Mouse (Mus musculus) megakaryocyte progenitor cell, adult 5-6 weeks (primary cell): ENCODE data around the gene Rnf212. TPM values are rescaled to one million over a fixed set of nuclear protein-coding genes. Genes with fewer than 3 reads are reported as not detected.

Source experiments
- ATAC-seq: replicated peaks from 2 replicates; pipeline ENCODE4 v1.8.0; 2016; ENCODE audit warnings: mild to moderate bottlenecking, moderate TSS enrichment, inconsistent platforms; ENCODE audit not compliant: poor library complexity
- total RNA-seq, 2 experiments: library from RNA; stranded (forward) in 1 of 2; stranded (reverse) in 1 of 2; fragments of 157-497, 149-512 nt in 1 of 2; fragments of 200-1000 nt in 1 of 2; gene quantifications; 2 replicates each; pipeline versions ENCODE4 v1.2.3 to v1.2.4; 2015 to 2017

The Rnf212 gene
- total RNA-seq, 2 experiments from 2014 or later: 0.79 TPM; not detected in 1

- no peak for ATAC-seq
Observed at GRCm38 (mm10) chr5:108713691-108714090, 61.1 kb downstream of the Rnf212 start.

- no peak for ATAC-seq
Observed at GRCm38 (mm10) chr5:108713096-108713495, 61.7 kb downstream of the Rnf212 start.

- ATAC-seq: no peak
Observed at GRCm38 (mm10) chr5:108711968-108712367, 62.8 kb downstream of the Rnf212 start.

- no peak for ATAC-seq
Observed at GRCm38 (mm10) chr5:108708981-108709731, 65.6 kb downstream of the Rnf212 start.

- no peak for ATAC-seq
Observed at GRCm38 (mm10) chr5:108708419-108708818, 66.4 kb downstream of the Rnf212 start.

GRCm38 (mm10) chr5:108707758-108708157, 67.0 kb downstream of the Rnf212 start:
- ATAC-seq: peak; percentile 62

- no peak for ATAC-seq
Observed at GRCm38 (mm10) chr5:108703754-108704626, 70.8 kb downstream of the Rnf212 start.

- no peak for ATAC-seq
Observed at GRCm38 (mm10) chr5:108701341-108702021, 73.3 kb downstream of the Rnf212 start.

GRCm38 (mm10) chr5:108700346-108700745, 74.4 kb downstream of the Rnf212 start:
- ATAC-seq: no peak

GRCm38 (mm10) chr5:108697341-108697753, 77.4 kb downstream of the Rnf212 start:
- no peak for ATAC-seq

GRCm38 (mm10) chr5:108696542-108696941, 78.2 kb downstream of the Rnf212 start:
- ATAC-seq: no peak

GRCm38 (mm10) chr5:108695861-108696260, 78.9 kb downstream of the Rnf212 start:
- ATAC-seq: no peak

GRCm38 (mm10) chr5:108694352-108695261, 80.2 kb downstream of the Rnf212 start:
- ATAC-seq: peak; percentile 45

- ATAC-seq: peak; percentile 77
Observed at GRCm38 (mm10) chr5:108693872-108694288, 80.9 kb downstream of the Rnf212 start.

- peak; percentile 41 for ATAC-seq
Observed at GRCm38 (mm10) chr5:108692271-108692670, 82.5 kb downstream of the Rnf212 start, which contains the start of gene Fgfrl1. TSS of gene Fgfrl1 (plus strand) at chr5:108692382.

GRCm38 (mm10) chr5:108691152-108691551, 83.6 kb downstream of the Rnf212 start:
- peak; percentile 37 for ATAC-seq

GRCm38 (mm10) chr5:108689091-108689490, 85.7 kb downstream of the Rnf212 start:
- no peak for ATAC-seq

GRCm38 (mm10) chr5:108680871-108681270, 93.9 kb downstream of the Rnf212 start:
- ATAC-seq: no peak

GRCm38 (mm10) chr5:108679909-108680308, 94.9 kb downstream of the Rnf212 start:
- 0 out of 2 replicates have a peak, but pooled peaks have one; percentile 14 for ATAC-seq
